Mouse (Mus musculus) mouse trophoblast stem cell (cell line): ENCODE measurements around the gene Bnipl.

ENCODE experiments used
- in situ Hi-C, 2 experiments: fragments of 300-500 bp; cut with MseI, MboI; formaldehyde crosslinking; loops; 2 replicates in 1 of 2; 3 replicates in 1 of 2; pipeline ENCODE4 v1.15.1; 2025

The Bnipl gene

DNA sequence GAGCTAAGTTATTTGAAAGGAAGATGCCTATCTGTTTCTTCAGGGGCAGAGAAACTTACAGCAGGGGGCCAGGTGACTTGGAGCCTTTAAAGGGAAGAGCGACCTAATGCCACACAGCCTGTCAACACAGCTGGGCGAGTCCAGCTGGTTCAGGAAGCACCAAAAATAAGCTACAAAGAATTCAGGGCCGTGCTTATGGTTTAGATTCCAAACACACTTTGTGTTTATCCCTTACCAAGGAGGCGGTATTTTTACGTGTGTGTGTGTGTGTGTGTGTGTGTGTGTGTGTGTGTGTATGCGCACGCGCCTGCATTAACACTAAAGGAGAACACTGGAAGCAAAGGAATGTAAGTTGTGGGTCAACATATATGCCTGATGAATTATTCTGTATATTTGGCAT lies 29.8 kb upstream of the Bnipl start:
- in situ Hi-C loops = no loop called here

DNA sequence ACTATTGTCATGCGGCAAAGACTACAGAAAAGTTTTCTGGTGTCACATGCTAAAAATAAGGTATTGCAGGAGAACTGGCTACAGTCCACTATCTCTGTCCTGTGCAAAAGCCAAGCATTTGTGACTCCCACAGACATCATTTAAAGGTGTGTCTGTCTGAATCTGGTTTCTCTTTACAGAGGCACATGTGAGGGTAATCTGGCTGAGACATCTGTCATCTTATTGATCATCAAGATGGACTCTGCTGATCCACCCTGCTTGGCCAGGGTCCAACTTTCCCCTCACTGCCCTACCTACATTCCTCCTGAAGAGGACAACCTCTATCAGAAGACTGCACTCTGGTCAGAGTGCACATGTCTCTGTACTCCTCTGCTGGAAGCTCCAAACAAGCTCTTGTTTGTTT lies 26.2 kb upstream of the Bnipl start:
- in situ Hi-C loops = no loop called here

DNA sequence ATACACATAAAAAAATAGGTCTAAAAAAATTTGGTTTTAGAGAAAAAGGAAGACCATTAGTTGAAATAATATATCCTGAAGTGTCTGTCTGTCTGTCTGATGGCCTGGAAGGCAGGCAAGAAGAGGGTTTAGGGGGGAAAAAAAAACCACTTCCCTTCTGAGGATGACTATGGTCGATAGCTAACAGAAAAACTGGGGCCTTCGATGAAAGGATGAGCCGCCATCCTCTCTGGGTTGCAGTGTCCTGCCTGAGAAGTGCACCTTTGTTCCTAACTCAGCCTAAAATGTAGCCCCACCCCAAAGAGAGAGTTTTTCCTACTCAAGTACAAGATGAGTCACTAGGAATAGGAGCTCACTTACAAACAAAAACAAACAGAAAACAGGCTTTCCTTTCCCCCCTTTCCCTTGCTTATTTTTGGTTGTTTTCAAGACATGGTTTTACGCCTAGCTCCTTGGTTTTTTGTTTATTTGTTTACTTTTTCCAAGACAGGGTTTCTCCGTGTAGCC lies 25.5 kb upstream of the Bnipl start:
- in situ Hi-C loops = no loop called here

DNA sequence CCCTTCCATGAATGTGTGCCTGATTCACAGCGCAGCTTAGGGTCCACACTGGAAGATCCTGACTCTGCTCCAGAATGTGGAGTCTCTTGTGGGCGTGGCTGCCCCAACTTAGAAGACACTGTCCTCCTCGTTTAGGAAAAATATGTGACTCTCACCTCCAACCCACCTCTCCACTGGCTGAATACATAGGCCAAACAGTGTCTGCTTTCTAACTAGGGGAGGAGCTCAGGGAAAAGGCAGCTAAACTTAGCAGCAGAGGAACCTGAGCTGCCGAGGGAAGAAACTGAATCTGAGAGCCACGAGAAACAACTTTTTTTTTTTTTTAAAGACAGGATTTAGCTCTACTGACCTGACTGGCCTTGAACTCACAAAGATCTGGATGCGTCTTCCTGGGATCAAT lies 24.2 kb upstream of the Bnipl start:
- in situ Hi-C loops = no loop called here

DNA sequence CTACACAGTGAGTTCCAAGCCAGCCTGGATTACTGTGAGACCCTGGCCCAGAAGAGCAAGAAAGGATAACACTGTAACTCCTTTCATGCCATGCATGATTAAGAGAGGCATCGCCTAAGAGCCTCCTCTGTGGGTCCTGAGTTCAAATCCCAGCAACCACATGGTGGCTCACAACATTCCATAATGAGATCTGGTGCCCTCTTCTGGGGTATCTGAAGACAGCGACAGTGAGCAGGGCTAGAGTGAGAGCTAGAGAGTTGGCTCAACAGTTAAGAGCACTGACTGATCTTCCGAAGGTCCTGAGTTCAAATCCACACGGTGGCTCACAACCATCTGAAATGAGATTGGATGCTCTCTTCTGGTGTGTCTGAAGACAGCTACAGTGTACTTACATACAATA lies 23.5 kb upstream of the Bnipl start:
- in situ Hi-C loops = no loop called here

DNA sequence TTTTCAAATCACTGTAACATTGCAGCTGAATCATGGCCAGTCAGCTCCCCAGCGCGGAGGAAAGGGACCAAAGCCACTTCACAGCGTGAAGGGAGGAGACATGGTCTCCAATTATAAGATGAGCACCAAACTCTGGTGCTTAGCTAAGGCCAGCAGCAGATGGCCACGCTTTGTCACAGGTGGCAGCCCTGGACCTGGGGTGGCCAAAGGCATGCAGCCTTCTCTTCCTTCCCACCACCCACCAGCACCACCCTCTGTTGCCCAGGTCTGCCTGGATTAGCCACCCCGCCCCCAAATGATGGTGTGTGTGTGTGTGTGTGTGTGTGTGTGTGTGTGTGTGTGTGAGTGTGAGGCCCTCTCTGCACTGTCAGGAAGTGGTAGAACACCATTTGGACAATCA lies 22.5 kb upstream of the Bnipl start:
- in situ Hi-C loops = no loop called here

DNA sequence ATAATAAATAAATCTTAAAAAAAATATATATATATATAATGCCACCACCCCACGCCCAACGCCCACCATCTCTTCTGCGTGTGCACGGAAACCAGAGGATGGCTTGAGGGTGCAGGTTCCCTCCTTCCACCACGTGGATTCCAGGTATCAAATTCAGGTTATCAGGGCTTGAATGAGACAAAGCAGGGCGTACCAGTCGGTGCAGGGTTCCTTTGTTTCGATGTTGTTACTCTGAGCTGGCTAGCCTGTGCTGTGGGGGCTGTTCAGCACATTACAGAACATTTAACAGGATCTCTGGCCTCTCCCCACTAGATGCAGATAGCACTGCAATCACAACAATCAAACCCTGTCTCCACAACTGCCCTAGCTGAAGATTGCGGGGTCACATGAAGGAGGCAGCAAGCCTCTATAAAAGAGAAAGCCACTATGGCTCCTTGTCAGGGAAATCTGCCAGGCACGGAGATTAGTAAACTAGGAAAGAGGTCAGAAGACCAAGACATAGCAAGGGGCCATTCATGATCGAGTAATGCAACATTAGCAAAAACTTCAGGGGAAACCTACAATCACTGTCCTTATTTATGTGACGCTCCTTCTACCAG lies 19.9 kb upstream of the Bnipl start:
- in situ Hi-C loops = no loop called here

DNA sequence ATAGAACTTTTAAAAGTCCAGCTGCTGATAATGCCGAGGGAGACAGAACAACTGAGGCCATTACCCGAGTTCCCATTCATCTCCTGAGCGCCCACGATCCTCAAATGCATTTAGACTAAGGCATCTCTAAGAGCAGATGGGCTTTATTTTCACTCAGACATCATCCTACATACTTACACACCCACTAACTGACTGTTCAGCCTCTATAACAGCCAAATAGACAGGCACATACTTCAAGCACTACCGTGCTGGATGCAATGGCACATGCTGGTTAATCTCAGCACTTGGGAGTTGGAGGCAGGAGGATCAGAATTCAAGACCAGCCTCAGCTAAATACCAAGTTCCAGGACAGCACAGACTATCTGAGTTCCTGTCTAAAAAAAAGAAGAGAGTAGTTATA lies 18.8 kb upstream of the Bnipl start:
- in situ Hi-C loops = no loop called here

DNA sequence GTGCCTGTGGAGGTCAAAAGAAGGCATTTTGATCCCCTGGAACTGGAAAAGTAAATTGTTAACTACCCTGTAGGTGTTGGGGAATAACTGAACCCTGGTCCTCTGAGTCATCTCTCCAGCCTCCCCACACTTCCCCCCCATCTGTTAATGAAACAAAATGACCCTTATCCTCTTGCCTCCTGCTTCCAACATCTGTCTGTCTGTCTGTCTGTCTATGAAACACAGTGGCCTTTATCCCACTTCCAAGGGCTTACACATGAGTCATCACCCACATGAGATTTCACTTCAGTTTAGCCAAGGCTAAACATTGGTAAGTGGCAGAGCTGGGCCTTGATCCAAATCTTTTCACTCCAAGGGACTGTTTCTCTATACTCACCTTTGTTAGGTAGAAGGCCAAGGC lies 16.9 kb upstream of the Bnipl start:
- in situ Hi-C loops = no loop called here

DNA sequence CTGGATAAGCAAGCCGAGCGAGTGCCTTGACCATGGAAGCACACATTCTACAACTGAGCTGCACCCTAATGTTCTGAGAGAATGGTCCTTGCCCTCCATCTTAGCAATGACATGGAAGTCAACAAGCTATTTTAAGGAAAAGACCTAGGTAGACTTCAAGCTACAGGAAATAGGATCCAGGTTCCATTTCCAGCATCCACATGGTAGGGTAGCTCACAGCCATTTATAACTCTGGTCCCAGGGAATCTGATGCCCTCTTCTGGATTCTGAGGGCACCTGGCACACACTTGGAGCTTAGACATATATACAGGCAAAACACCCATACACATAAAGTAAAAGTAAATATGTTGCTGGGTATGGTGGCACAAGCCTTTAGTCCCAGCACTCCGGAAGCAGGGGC lies 15.1 kb upstream of the Bnipl start:
- in situ Hi-C loops = no loop called here

DNA sequence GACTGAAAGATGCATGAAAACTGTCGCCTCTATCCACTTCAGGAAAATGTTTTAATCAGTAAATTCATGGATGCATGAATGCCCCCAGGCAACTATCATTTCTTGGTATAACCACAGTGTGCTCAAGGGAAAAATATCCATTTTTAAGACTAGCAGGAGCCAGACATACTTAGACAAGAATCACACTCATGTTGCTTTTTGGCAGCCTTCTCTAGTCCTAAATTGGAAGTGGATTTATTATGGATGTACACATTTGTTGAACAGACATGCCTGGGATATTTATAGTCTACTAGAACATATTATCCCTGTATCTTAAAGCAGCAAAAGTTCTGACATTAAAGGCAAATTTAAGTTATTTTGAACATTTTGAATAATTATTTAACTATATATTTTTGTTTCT lies 13.7 kb upstream of the Bnipl start:
- in situ Hi-C loops = no loop called here

DNA sequence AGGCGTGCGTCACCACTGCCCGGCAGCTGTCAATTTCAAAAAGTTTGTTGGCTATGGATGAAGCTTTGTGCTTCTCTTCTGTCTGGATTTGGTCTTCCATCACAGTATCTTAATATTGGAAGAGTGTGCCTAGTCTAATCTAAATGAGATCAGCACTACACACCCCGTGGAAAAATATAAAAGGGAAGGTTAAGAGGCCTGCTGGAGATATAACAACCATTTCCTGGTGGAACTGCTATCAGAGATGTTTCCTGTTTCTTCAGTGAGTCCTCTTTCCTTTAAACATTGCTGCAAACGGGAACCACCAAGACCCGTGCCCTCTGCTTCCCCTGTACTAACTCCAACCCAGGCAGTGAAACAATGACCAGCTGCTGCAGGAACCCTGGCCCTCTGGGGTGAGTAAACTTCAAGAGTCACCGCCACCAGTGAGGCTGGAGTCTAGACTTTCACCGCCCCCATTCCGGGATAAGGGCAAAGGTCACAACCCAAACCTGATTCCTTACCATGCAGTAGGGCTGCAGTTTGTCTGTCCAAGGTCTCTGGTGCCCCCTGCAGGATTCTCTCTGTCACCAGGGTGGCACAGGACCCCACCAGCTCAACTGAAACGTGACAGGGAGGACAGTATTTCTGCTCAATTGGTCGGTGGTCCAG lies 12.2 kb upstream of the Bnipl start:
- in situ Hi-C loops = no loop called here

DNA sequence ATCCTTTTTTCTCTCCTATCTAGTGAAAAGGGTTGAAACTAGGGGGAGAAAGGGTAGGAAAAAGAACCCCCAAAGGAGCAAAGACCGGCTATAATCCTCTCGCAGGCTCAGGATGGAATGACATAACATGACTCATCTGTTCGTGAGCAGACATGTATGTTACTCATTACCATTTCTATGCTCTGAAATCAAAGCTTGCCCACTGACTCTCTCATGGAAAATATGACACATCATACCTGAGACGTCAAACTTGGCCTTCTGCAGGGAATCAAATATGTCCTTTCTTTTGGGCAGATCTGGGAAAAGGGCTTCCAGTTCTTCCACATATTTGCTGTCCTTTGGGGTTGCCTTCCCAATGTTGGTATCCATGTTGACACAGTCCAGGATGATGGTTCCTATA lies 11.0 kb upstream of the Bnipl start:
- in situ Hi-C loops = no loop called here

DNA sequence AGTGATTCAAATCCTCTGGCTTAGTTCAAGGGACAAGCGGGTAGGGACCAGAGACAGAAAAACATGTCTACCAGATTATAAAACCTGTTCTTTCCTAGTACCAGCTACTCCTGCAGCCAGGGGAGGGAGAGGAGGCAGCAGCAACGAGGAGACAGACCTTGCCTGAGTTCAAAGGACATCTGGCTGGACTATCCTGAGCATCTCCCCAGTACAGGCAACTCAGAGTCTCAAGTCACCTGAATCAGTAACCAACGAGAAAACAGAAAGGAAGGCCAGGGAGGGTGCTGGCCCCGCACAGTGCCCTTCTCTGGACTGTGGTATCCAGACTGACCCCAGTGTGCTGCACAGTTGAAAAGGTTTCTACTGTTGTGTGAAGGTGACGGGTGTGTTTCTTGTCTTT lies 5.9 kb upstream of the Bnipl start:
- in situ Hi-C loops = no loop called here

DNA sequence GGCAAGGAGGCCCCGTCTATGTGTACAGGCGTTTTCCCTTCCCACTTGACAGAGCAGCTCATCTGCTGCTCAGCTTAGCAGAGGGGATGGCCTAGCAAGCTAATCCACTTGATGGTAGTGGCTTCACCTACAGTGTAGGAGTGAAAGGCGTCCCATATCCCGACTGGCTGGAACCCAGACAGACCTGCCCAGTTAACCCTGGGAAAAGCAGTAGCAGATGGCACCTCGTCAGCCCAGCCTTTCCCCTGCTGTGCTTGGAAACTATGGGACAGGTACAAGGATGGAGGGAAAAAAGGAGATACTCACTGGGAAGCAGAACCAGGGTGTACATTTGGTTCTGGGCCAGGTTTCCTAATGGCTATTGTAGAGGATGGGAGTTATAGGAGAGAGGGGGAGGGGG lies 632 bp downstream of the Bnipl start:
- in situ Hi-C loops = no loop called here

DNA sequence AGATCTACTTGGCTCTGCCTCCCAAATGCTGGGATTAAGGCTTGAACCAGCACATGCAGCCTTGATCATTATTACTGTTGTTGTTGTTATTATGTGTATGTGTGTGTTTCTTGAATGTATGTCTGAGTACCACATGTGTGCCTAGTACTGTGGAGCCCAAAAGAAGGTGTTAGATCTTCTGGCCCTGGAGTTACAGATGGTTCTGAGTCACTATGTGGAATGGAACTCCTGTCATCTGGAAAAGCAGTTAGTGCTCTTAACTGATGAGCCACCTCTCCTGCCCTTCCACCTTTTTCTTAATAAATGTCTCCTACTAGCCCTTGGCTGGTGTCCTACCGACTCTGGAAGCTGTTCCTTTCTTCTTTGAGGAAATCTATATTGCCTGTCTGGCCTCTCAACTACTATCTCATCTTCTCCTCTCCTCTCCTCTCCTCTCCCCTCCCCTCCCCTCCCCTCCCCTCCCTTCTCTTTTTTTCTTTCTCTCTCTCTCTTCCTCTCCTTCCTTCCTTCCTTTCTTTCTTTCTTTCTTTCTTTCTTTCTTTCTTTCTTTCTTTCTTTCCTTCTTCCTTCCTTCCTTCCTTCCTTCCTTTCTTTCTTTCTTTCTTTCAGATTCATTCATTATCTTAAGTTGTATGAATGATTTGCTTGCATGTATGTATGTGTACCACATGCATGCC lies 3.2 kb downstream of the Bnipl start:
- in situ Hi-C loops = no loop called here

DNA sequence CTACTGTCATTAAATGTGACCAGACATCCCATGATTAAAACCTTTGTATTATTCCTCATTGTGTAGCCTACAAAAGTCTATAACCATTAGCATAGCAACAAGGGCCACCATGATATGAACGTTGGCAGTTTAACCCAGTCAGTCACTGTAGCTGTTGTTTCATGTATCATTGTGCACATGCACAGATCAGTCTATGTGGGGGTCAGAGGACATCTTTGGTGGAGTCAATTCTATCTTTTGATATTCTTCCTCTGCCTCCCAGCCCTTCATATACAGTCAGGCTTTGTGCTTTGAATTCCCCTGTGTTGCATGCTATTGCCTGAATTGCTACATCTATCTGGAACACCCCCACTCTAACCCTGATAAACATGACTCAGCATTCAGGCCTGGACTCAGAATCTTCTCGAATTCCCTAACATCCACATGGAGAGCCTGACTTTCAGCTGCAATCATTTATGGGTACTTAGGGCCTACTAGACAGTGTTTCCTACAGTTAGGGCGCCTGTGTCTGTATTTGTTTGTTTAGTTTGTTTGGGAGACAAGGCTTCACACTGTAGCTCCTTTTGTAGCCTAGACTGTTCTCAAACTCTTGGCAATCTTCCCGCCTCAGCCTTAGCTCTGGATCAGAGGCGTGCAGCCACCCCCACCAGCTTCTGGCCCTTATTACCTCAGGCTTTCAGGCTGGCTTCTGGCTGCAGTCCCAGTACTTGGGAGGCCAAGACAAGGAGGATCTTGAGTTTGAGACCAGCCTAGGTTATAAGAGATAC lies 4.3 kb downstream of the Bnipl start:
- in situ Hi-C loops = no loop called here

DNA sequence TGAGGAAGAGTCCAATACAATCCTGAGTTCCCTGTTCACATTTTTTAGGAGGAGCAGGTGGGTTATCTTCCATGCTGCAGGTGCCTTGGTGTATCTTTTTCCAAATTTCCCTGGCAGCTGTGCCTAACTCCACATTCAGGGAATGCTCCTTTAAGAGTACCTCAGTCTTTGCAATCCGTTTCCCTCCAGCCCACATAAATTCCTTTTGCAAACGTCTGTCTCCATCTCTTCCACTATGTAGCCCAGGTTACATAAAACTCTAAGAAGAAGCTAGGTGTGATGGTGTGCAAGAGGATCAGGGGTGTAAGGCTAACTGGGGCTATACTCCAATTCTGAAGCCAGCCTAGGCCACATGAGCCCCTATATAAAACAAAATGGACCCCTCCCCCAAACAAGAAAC lies 7.9 kb downstream of the Bnipl start:
- in situ Hi-C loops = no loop called here

DNA sequence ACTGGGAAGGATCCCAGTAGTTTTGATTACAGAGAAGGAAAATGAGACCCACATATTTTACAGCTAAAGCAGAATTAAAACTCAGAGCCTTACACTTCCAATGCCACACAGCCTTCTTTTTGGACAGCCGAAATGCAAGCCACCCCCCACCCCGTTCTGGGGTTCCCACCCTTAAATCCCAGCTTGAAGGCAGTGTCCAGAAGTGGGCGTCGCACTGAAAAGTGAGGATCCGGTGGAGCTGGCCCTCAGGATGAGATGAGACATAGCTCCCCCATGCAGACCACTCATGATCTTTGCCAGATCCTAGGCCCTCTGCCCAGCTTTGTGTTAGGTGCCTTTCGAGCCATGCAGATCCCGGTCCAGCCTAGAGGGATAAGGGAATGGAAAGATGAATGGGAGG lies 9.5 kb downstream of the Bnipl start, which contains the start of gene Gm128:
TSS of gene Gm128 (minus strand) at position 101 of the 400 bp plus-strand sequence.
- in situ Hi-C loops = no loop called here

DNA sequence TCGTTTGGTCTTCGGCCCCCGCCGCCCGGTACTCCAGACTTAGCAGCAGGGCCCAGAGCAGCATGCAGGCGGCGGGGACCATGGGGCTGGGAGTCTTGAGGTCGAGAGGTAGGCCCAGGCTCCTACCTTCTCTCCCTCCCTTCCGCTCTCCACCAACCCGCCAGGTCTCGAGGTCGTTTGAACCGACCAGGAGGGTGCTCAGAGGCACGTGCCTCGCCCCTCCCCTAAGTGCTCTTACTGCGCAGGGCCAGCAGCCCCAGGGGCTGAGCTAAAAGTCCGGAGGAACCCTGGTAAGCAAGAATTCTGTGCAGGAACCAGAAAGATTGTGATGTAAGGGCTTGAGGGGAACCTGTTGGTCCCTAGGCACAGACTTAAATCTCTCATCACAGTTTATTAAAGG lies 10.1 kb downstream of the Bnipl start:
- in situ Hi-C loops = no loop called here

DNA sequence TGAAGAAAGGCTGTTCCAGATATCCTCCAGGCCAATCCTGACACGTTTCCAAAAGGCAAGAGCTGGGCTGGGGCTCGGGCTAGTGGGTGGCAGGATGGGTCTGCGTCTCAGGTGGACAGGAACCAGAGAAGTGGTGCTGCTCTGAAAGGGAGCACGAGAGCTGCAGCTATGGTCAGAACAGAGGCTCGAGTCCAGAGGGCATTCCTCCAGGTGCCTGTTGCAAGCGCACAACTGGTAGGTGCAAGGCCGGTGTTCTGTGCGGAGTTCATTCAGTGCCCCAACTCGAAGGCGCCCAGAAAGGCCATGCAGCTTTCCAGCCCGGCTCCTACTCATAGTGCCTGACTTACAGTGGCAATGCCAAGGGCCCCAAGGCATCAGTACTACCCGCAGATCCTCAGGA lies 11.0 kb downstream of the Bnipl start:
- in situ Hi-C loops = no loop called here

DNA sequence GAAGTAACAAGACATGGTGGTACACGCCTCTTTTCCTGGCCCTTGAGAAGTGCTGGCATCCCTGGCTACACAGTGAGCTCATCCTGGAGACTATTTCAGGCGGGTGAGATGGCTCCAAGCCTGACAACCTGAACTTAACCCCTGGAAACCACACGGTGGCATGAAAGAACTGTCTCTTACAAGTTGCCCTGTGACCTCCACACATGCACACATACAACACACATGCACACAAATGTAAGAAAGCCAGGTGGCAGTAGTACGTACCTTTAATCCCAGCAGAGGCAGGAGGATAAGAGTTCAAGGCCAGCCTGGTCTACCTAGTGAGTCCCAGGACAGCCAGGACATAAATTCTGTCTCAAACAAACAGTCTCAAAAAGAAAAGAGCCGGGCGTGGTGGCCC lies 12.0 kb downstream of the Bnipl start:
- in situ Hi-C loops = no loop called here
